Mouse (Mus musculus): ENCODE data around the gene Ncoa4. TPM values are rescaled to one million over a fixed set of nuclear protein-coding genes. Genes with fewer than 3 reads are reported as not detected.
"Not testable (repeated sequence)": the region's sequence is repeated elsewhere in the genome, so short reads cannot be mapped to it uniquely, and the experiment has no call there.

Ncoa4 gene
- polyA plus RNA-seq, 1 experiment from 2014 or later, result 97.2 TPM

DNA sequence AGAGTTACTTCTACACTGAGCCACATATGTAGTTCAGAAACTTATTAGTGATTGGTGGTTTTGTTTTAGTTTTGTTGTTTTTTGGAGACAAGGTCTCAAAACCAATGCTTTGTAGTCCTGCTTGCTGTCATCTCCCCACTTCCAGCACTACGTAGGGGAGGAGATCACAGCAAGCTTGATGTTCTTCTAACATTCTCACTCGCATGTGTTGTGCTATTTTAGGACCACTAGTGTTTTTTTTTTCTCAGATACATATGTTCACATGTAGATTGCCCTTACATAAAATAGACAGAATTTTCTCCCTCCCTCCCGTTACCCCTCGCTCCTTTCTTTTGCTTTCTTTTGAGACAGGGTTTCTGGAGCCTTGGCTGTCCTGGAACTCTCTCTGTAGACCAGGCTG is 10.5 kb downstream of the Ncoa4 start:
- Histone ChIP-seq H3K4me3 (replicated peaks; ENCODE audit: low read depth, low read length) (no peak overlapping the region), H3K9me3 (replicated peaks; ENCODE audit: low read length) (no peaks in the 10 kb centered on the region), H3K27ac (no peak overlapping the region), H3K27me3 (ENCODE audit: insufficient read depth, low read length) (no peaks in the 10 kb centered on the region), H3K4me1 (replicated peaks; ENCODE audit: insufficient read depth, low read length) (no peaks in the 10 kb centered on the region), H3K9ac (ENCODE audit: low read depth, low read length) (no peak overlapping the region), H3K36me3 (ENCODE audit: insufficient read depth, low read length) (peaks cover 15% of the 10 kb centered on the region; the same call in 1 of the 2 replicates), H3K4me2 (ENCODE audit: low read length) (no peak overlapping the region)
- WGBS, result 84% methylated on average over 4 of the region's 4 CpGs
- ATAC-seq (replicated peaks; ENCODE audit: low FRiP score, low read depth) (no peak), DNase-seq (ENCODE audit: low spot score) (no peak)
- no peak for TF ChIP-seq CTCF (IDR thresholded peaks at IDR 0.05; ENCODE audit: low read depth)

DNA sequence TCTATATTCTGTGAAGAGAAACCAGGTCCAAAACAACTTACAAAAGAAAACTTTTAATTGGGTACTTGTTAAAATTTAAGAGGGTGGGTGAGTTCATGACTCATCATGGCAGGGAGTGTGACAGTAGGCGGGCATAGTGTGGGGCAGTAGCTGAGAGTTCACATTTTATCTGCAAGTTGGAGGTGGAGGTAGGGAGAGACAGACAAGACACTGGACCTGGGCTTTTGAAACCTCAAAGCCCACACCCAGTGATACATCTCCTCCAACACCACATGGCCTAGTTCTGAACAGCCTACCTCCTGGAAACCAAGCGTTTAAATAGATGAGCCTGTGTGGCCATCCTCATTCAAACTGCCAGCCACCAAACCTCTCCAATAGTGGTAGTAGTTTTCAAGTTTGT is 15.6 kb downstream of the Ncoa4 start:
- 82% methylated on average over 2 of the region's 2 CpGs for WGBS
- Histone ChIP-seq H3K27ac (no peak overlapping the region), H3K4me1 (replicated peaks; ENCODE audit: insufficient read depth, low read length) (no peaks in the 10 kb centered on the region), H3K27me3 (ENCODE audit: insufficient read depth, low read length) (no peaks in the 10 kb centered on the region), H3K9me3 (replicated peaks; ENCODE audit: low read length) (no peaks in the 10 kb centered on the region), H3K4me2 (ENCODE audit: low read length) (no peak overlapping the region), H3K9ac (ENCODE audit: low read depth, low read length) (no peak overlapping the region), H3K36me3 (ENCODE audit: insufficient read depth, low read length) (peaks cover 30% of the 10 kb centered on the region; the same call in 1 of the 2 replicates), H3K4me3 (replicated peaks; ENCODE audit: low read depth, low read length) (no peak overlapping the region)
- DNase-seq (ENCODE audit: low spot score) (no peak), ATAC-seq (replicated peaks; ENCODE audit: low FRiP score, low read depth) (peak; percentile 52; the same call in 1 of the 2 replicates)
- no peak for TF ChIP-seq CTCF (IDR thresholded peaks at IDR 0.05; ENCODE audit: low read depth)

- DNase-seq (ENCODE audit: low spot score); H3K4me3 ChIP-seq (replicated peaks; ENCODE audit: low read depth, low read length); H3K4me2 ChIP-seq (ENCODE audit: low read length); H3K4me1 ChIP-seq (replicated peaks; ENCODE audit: insufficient read depth, low read length); H3K27me3 ChIP-seq (ENCODE audit: insufficient read depth, low read length); H3K27ac ChIP-seq; H3K9ac ChIP-seq (ENCODE audit: low read depth, low read length); ATAC-seq (replicated peaks; ENCODE audit: low FRiP score, low read depth); H3K9me3 ChIP-seq (replicated peaks; ENCODE audit: low read length): not testable (repeated sequence)
- peaks cover 38% of the 10 kb centered on the region; the same call in 1 of the 2 replicates for H3K36me3 ChIP-seq (ENCODE audit: insufficient read depth, low read length)
- 80% methylated on average over 4 of the region's 5 CpGs for WGBS
Measured at GRCm38 (mm10) chr14:32176590-32176989, 16.9 kb downstream of the Ncoa4 start.

DNA sequence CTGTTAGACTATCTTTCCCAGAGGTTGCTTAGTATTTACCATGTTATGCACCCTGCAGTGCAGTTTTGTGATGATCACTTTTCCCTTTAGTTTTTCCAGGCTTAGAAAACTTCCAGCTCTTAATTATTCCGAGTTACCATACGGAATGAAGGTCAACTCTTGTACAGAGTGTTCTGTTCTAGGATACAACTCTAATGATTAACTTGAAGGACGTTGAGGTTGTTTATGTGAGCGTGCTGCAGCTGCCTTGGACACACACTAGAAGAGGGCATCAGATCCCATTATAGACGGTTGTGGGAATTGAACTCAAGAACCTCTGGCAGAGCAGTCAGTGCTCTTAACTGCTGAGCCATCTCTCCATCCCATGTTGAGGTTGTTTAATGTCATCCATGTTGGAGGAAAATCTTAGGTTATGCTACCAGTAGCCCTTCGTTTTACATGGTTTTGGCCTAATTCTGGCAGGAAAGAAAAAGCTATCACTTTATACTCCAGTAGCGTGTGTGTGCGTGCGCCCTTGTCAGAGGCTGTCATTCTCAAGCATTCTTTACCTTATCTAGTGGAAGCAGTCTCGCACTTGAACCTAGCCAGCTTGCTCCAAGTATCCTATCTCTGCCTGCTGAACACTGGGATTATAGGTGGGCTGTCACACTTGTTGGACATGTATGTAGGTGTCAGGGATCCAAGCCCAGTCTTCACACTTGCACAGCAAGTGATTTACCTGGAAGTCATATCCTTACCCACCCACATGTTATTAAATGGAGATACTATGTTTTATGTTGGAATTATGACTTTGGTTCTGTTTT is 19.9 kb downstream of the Ncoa4 start:
- H3K4me3 ChIP-seq (replicated peaks; ENCODE audit: low read depth, low read length), result no peak overlapping the region
- no peak overlapping the region for H3K4me2 ChIP-seq (ENCODE audit: low read length)
- H3K9ac ChIP-seq (ENCODE audit: low read depth, low read length), result no peak overlapping the region
- H3K9me3 ChIP-seq (replicated peaks; ENCODE audit: low read length), result no peaks in the 10 kb centered on the region
- H3K27me3 ChIP-seq (ENCODE audit: insufficient read depth, low read length), result no peaks in the 10 kb centered on the region
- DNase-seq (ENCODE audit: low spot score), result peak; percentile 31
- 83% methylated on average over 10 of the region's 10 CpGs for WGBS
- peaks cover 45% of the 10 kb centered on the region; the same call in 1 of the 2 replicates for H3K36me3 ChIP-seq (ENCODE audit: insufficient read depth, low read length)
- H3K27ac ChIP-seq, result no peak overlapping the region
- peak; percentile 82 for ATAC-seq (replicated peaks; ENCODE audit: low FRiP score, low read depth)
- no peaks in the 10 kb centered on the region for H3K4me1 ChIP-seq (replicated peaks; ENCODE audit: insufficient read depth, low read length)
- TF ChIP-seq CTCF (IDR thresholded peaks at IDR 0.05; ENCODE audit: low read depth), result no peak

DNA sequence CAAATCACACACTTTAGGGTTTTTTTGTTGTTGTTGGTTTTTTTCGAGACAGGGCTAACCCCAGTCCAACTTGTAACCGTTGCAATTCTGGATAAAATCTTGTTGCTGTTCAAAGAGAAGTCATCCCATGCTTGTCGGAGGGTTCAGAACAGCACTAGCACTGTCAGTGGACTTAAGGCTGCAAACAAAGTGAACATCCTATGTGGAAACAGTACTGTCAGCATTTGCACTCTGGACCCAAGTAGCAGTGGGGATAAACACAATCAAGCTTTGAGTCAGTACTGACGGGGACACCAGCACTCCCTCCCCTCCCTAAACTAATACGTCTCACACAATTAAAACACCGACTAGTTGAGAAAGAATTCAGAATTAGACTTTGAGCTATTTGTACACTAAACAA is 21.2 kb downstream of the Ncoa4 start:
- peaks cover 48% of the 10 kb centered on the region; the same call in 1 of the 2 replicates for H3K36me3 ChIP-seq (ENCODE audit: insufficient read depth, low read length)
- DNase-seq (ENCODE audit: low spot score), result no peak

GRCm38 (mm10) chr14:32183846-32184245 is 24.2 kb downstream of the Ncoa4 start:
- no peak for TF ChIP-seq CTCF (IDR thresholded peaks at IDR 0.05; ENCODE audit: low read depth)

More for the DNA sequence above, 21.2 kb downstream of the Ncoa4 start:
- no peaks in the 10 kb centered on the region for H3K9me3 ChIP-seq (replicated peaks; ENCODE audit: low read length)
- no peak overlapping the region for H3K27ac ChIP-seq
- 78% methylated on average over 6 of the region's 6 CpGs for WGBS
- no peak overlapping the region for H3K4me3 ChIP-seq (replicated peaks; ENCODE audit: low read depth, low read length)
- no peak overlapping the region for H3K4me2 ChIP-seq (ENCODE audit: low read length)
- H3K9ac ChIP-seq (ENCODE audit: low read depth, low read length), result no peak overlapping the region
- no peak for TF ChIP-seq CTCF (IDR thresholded peaks at IDR 0.05; ENCODE audit: low read depth)
- no peaks in the 10 kb centered on the region for H3K4me1 ChIP-seq (replicated peaks; ENCODE audit: insufficient read depth, low read length)
- H3K27me3 ChIP-seq (ENCODE audit: insufficient read depth, low read length), result no peaks in the 10 kb centered on the region
- ATAC-seq (replicated peaks; ENCODE audit: low FRiP score, low read depth), result 0 out of 2 replicates have a peak, but pooled peaks have one; percentile 43

More at GRCm38 (mm10) chr14:32183846-32184245, 24.2 kb downstream of the Ncoa4 start:
- no peaks in the 10 kb centered on the region for H3K4me1 ChIP-seq (replicated peaks; ENCODE audit: insufficient read depth, low read length)
- ATAC-seq (replicated peaks; ENCODE audit: low FRiP score, low read depth), result no peak
- no peak overlapping the region for H3K4me2 ChIP-seq (ENCODE audit: low read length)
- no peaks in the 10 kb centered on the region for H3K27me3 ChIP-seq (ENCODE audit: insufficient read depth, low read length)
- no peak overlapping the region for H3K4me3 ChIP-seq (replicated peaks; ENCODE audit: low read depth, low read length)
- H3K36me3 ChIP-seq (ENCODE audit: insufficient read depth, low read length), result peaks cover 58% of the 10 kb centered on the region
- H3K27ac ChIP-seq, result no peak overlapping the region
- WGBS, result 95% methylated on average over 4 of the region's 4 CpGs
- no peak for DNase-seq (ENCODE audit: low spot score)
- H3K9me3 ChIP-seq (replicated peaks; ENCODE audit: low read length), result no peaks in the 10 kb centered on the region
- no peak overlapping the region for H3K9ac ChIP-seq (ENCODE audit: low read depth, low read length)
